Mouse (Mus musculus) testis, adult 2 months (tissue): ENCODE results near the gene Terb2.

Experiments
- CTCF ChIP-seq: fragments of 200-500 bp; IDR thresholded peaks from 2 replicates; pipeline ENCODE4 v1.5.1; 2012; ENCODE audit warnings: low read depth, mild to moderate bottlenecking, inconsistent platforms, low read length, moderate library complexity; ENCODE audit not compliant: control insufficient read depth, insufficient read depth, insufficient replicate concordance
- POLR2A ChIP-seq: fragments of 200-500 bp; IDR thresholded peaks from 2 replicates; pipeline ENCODE4 v1.6.1; 2012; ENCODE audit warnings: low read depth, mild to moderate bottlenecking, inconsistent platforms, low read length, moderate library complexity; ENCODE audit not compliant: control insufficient read depth

- TF ChIP-seq CTCF (no peak), POLR2A (no peak)
Observed at GRCm38 (mm10) chr2:122235425-122235824, 49.4 kb downstream of the Terb2 start.
